Mouse (Mus musculus): ENCODE results near the gene Cox7a2l.

Cox7a2l gene

GRCm38 (mm10) chr17:83453587-83453986 is 63.5 kb downstream of the Cox7a2l start:
- in situ Hi-C loops (cut with MboI, MseI): no loop called here

- in situ Hi-C loops (cut with MboI, MseI): no loop called here
Measured at GRCm38 (mm10) chr17:83452451-83452850, 64.7 kb downstream of the Cox7a2l start.

Measured in regulatory T cell (primary cell).